Mouse (Mus musculus) CH12.LX (cell line): ENCODE data around the gene Ubap1. TPM values are rescaled to one million over a fixed set of nuclear protein-coding genes. Genes with fewer than 3 reads are reported as not detected.

ENCODE experiments used
- DNase-seq: peaks from one replicate; pipeline ENCODE4 v3.0.0-alpha.2; 2013; ENCODE audit errors: extremely low read depth
- H3K27ac ChIP-seq: 2 replicates; pipeline ENCODE4 v1.5.1; 2012; ENCODE audit warnings: low read depth, mild to moderate bottlenecking, control low read depth, moderate library complexity; ENCODE audit not compliant: insufficient read depth
- H3K27me3 ChIP-seq: replicated peaks from 2 replicates; pipeline ENCODE3; 2012; ENCODE audit warnings: inconsistent platforms
- H3K36me3 ChIP-seq, 2 experiments: replicated peaks in 1 of 2; 2 replicates each; pipeline versions ENCODE3 to v1.6.1; 2012; ENCODE audit warnings: inconsistent platforms in 1 of 2, low read length in 1 of 2, mild to moderate bottlenecking in 1 of 2, mixed read lengths in 1 of 2, moderate library complexity in 1 of 2; ENCODE audit not compliant: control insufficient read depth in 1 of 2, insufficient read depth in 1 of 2
- H3K4me1 ChIP-seq, 2 experiments: 2 replicates each; pipeline ENCODE4 v1.6.1; 2012; ENCODE audit warnings: inconsistent platforms in 1 of 2, moderate library complexity in 1 of 2; ENCODE audit not compliant: insufficient read depth in 2 of 2, control insufficient read depth in 1 of 2
- H3K4me2 ChIP-seq: 2 replicates; pipeline ENCODE4 v1.6.1; 2012; ENCODE audit warnings: low read depth, mild to moderate bottlenecking, control low read depth; ENCODE audit not compliant: poor library complexity, insufficient read depth, severe bottlenecking
- H3K4me3 ChIP-seq, 3 experiments: fragments of 150-350 bp in 1 of 3; sonication (generic) in 1 of 3; replicated peaks in 1 of 3; 2 replicates each; pipeline versions ENCODE3 to v1.5.1; 2011 to 2012; ENCODE audit warnings: low read depth in 2 of 3, low read length in 2 of 3, mild to moderate bottlenecking in 2 of 3, moderate library complexity in 2 of 3, control low read depth in 1 of 3, improper control_type of control experiment in 1 of 3, inconsistent platforms in 1 of 3, mixed read lengths in 1 of 3; ENCODE audit not compliant: poor library complexity in 1 of 3
- H3K79me2 ChIP-seq: replicated peaks from 2 replicates; pipeline ENCODE4 v1.6.1; 2012; ENCODE audit warnings: mild to moderate bottlenecking, moderate library complexity; ENCODE audit not compliant: control insufficient read depth, poor library complexity, insufficient read depth, severe bottlenecking; ENCODE audit errors: extremely low read depth
- H3K9ac ChIP-seq: 2 replicates; pipeline ENCODE4 v1.6.1; 2012; ENCODE audit warnings: low read depth, mild to moderate bottlenecking, control low read depth, moderate library complexity; ENCODE audit not compliant: insufficient read depth
- H3K9me3 ChIP-seq: replicated peaks from 2 replicates; pipeline ENCODE3; 2012; ENCODE audit warnings: low read length, inconsistent platforms, mixed read lengths
- BHLHE40 ChIP-seq: IDR thresholded peaks from 2 replicates; pipeline ENCODE4 v1.6.1; 2011; ENCODE audit warnings: mild to moderate bottlenecking, low read depth, low read length, improper control_type of control experiment
- CHD2 ChIP-seq: IDR thresholded peaks from 2 replicates; pipeline ENCODE4 v1.6.1; 2011; ENCODE audit warnings: low read length, improper control_type of control experiment
- CTCF ChIP-seq, 2 experiments: IDR thresholded peaks in 1 of 2; conservative IDR thresholded peaks in 1 of 2; 2 replicates each; pipeline ENCODE4 v1.5.1; 2011 to 2012; ENCODE audit warnings: low read depth in 2 of 2, low read length in 2 of 2, improper control_type of control experiment in 1 of 2, inconsistent platforms in 1 of 2, mild to moderate bottlenecking in 1 of 2, moderate library complexity in 1 of 2
- EP300 ChIP-seq: IDR thresholded peaks from 2 replicates; pipeline ENCODE4 v1.6.1; 2011; ENCODE audit warnings: low read length, improper control_type of control experiment
- ETS1 ChIP-seq: conservative IDR thresholded peaks from 2 replicates; pipeline ENCODE4 v1.6.1; 2012; ENCODE audit warnings: low read depth, mild to moderate bottlenecking, inconsistent platforms, low read length, improper control_type of control experiment, moderate library complexity
- HCFC1 ChIP-seq: IDR thresholded peaks from 2 replicates; pipeline ENCODE4 v1.6.1; 2012; ENCODE audit warnings: low read depth, mild to moderate bottlenecking, inconsistent platforms, low read length, improper control_type of control experiment
- IRF4 ChIP-seq: IDR thresholded peaks from 2 replicates; pipeline ENCODE4 v1.6.1; 2014; ENCODE audit warnings: low read depth, mild to moderate bottlenecking, inconsistent platforms, low read length, improper control_type of control experiment
- JUN ChIP-seq: IDR thresholded peaks from 2 replicates; pipeline ENCODE4 v1.6.1; 2011; ENCODE audit warnings: low read depth, mild to moderate bottlenecking, low read length, improper control_type of control experiment, moderate library complexity; ENCODE audit not compliant: insufficient read depth
- JUND ChIP-seq: conservative IDR thresholded peaks from 2 replicates; pipeline ENCODE4 v1.6.1; 2011; ENCODE audit warnings: low read depth, low read length, improper control_type of control experiment
- KAT2A ChIP-seq: IDR thresholded peaks from 2 replicates; pipeline ENCODE4 v1.6.1; 2012; ENCODE audit warnings: low read length, improper control_type of control experiment, inconsistent platforms; ENCODE audit not compliant: insufficient replicate concordance
- MAFK ChIP-seq: IDR thresholded peaks from 2 replicates; pipeline ENCODE4 v1.6.1; 2011; ENCODE audit warnings: low read length, improper control_type of control experiment; ENCODE audit not compliant: insufficient replicate concordance
- MEF2A ChIP-seq: IDR thresholded peaks from 2 replicates; pipeline ENCODE4 v1.6.1; 2014; ENCODE audit warnings: low read depth, mild to moderate bottlenecking, inconsistent platforms, low read length, improper control_type of control experiment, borderline replicate concordance
- MYC ChIP-seq: IDR thresholded peaks from 2 replicates; pipeline ENCODE4 v1.6.1; 2011; ENCODE audit warnings: low read depth, mild to moderate bottlenecking, improper control_type of control experiment, low read length
- NRF1 ChIP-seq: IDR thresholded peaks from 2 replicates; pipeline ENCODE4 v1.6.1; 2014; ENCODE audit warnings: low read depth, mild to moderate bottlenecking, inconsistent platforms, low read length, improper control_type of control experiment, moderate library complexity
- POLR2AphosphoS2 ChIP-seq: IDR thresholded peaks from 2 replicates; pipeline ENCODE4 v1.6.1; 2011; ENCODE audit warnings: low read depth, low read length, improper control_type of control experiment
- RCOR1 ChIP-seq: conservative IDR thresholded peaks from 2 replicates; pipeline ENCODE4 v1.6.1; 2012; ENCODE audit warnings: low read depth, mild to moderate bottlenecking, inconsistent platforms, low read length, improper control_type of control experiment
- SIN3A ChIP-seq: IDR thresholded peaks from 2 replicates; pipeline ENCODE4 v1.6.1; 2012; ENCODE audit warnings: low read length, improper control_type of control experiment, inconsistent platforms
- USF1 ChIP-seq: IDR thresholded peaks from 2 replicates; pipeline ENCODE4 v1.6.1; 2014; ENCODE audit warnings: low read depth, mild to moderate bottlenecking, inconsistent platforms, low read length, improper control_type of control experiment
- USF2 ChIP-seq: conservative IDR thresholded peaks from 2 replicates; pipeline ENCODE4 v1.6.1; 2011; ENCODE audit warnings: low read depth, low read length, improper control_type of control experiment
- ZKSCAN1 ChIP-seq: IDR thresholded peaks from 2 replicates; pipeline ENCODE4 v1.6.1; 2012; ENCODE audit warnings: low read depth, inconsistent platforms, low read length, improper control_type of control experiment, borderline replicate concordance
- ZMIZ1 ChIP-seq: IDR thresholded peaks from 2 replicates; pipeline ENCODE4 v1.6.1; 2012; ENCODE audit warnings: low read depth, mild to moderate bottlenecking, inconsistent platforms, low read length, improper control_type of control experiment
- ZNF384 ChIP-seq: IDR thresholded peaks from 2 replicates; pipeline ENCODE4 v1.6.1; 2012; ENCODE audit warnings: low read depth, low read length, improper control_type of control experiment, inconsistent platforms
- dilution Hi-C: fragments of 300-500 bp; cut with MboI; formaldehyde crosslinking; loops from 2 replicates; pipeline ENCODE4 v1.14.3; 2020; ENCODE audit warnings: low sequenced_read_pairs; ENCODE audit not compliant: extremely low pct_unique_long_range_greater_than_20kb, extremely low pct_ligation_motif_present
- in situ Hi-C: fragments of 300-500 bp; cut with MboI; formaldehyde crosslinking; loops from 3 replicates; pipeline ENCODE4 v1.14.3; 2019; ENCODE audit warnings: low sequenced_read_pairs, low pct_ligation_motif_present, low pct_unique_long_range_greater_than_20kb, mixed read lengths
- polyA plus RNA-seq: library from polyadenylated mRNA; unstranded; fragments of >175 nt; gene quantifications from 2 replicates; pipeline ENCODE4 v1.2.1, GENCODE M21; 2012; ENCODE audit warnings: low read depth; ENCODE audit not compliant: insufficient read length
- total RNA-seq, 2 experiments: library from RNA; depleted of rRNA; stranded (reverse); fragments of 300-350 nt in 1 of 2; fragments of >200 nt in 1 of 2; gene quantifications; 2 replicates each; pipeline ENCODE4 v1.2.3; 2012 to 2014

Ubap1 gene
- total and polyA plus RNA-seq, 3 experiments, result 11.5 to 22.3 (median 17.5) TPM

DNA sequence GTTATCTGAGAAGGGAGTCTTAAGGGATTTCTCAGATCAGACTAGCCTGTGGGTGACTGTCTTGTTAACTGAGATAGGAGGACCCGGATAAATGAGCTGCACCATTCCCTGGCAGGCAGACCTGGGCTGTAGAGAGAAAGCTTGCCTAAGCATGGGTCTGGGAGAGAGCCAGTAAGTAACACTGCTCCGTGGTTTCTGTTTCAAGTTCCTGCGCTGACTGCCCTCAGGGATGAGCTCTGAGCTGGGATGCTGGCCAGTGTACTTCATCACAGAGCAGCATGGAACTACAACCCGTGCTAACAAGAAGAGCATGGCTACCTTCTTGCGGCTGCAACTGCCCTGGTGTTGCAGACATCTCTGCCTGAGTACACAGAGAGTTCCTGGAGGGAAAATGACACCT, 51.1 kb downstream of the Ubap1 start:
- H3K27ac ChIP-seq, result no peak overlapping the region
- in situ Hi-C loops (no loop called here), dilution Hi-C loops (no loop called here)
- no peak overlapping the region for H3K4me3 ChIP-seq
- H3K4me1 ChIP-seq, result no peaks in the 10 kb centered on the region
- H3K79me2 ChIP-seq, result no peaks in the 10 kb centered on the region
- H3K36me3 ChIP-seq, result peaks cover 5 to 84% of the 10 kb centered on the region in 2 experiments
- H3K27me3 ChIP-seq, result no peaks in the 10 kb centered on the region
- H3K9me3 ChIP-seq, result no peaks in the 10 kb centered on the region
- DNase-seq, result no peak
- H3K4me2 ChIP-seq, result no peak overlapping the region
- TF ChIP-seq JUN, result no peak
- no peak overlapping the region for H3K9ac ChIP-seq

GRCm38 (mm10) chr4:41401167-41401566, 52.4 kb downstream of the Ubap1 start:
- no peak overlapping the region for H3K27ac ChIP-seq

GRCm38 (mm10) chr4:41401573-41401972, 52.8 kb downstream of the Ubap1 start:
- H3K36me3 ChIP-seq, result peaks cover 2 to 78% of the 10 kb centered on the region in 2 experiments
- dilution Hi-C loops, result no loop called here
- in situ Hi-C loops, result no loop called here

More at GRCm38 (mm10) chr4:41401167-41401566, 52.4 kb downstream of the Ubap1 start:
- Histone ChIP-seq H3K4me2 (no peak overlapping the region), H3K79me2 (no peaks in the 10 kb centered on the region), H3K4me1 (no peaks in the 10 kb centered on the region), H3K9me3 (no peaks in the 10 kb centered on the region), H3K4me3 (no peak overlapping the region), H3K9ac (no peak overlapping the region), H3K27me3 (no peaks in the 10 kb centered on the region), H3K36me3 (peaks cover 2 to 77% of the 10 kb centered on the region in 2 experiments)
- in situ Hi-C loops, result no loop called here
- dilution Hi-C loops, result no loop called here
- DNase-seq, result no peak
- TF ChIP-seq USF1 (no peak), ZKSCAN1 (no peak), CHD2 (no peak), MYC (no peak), BHLHE40 (no peak), ZMIZ1 (no peak), HCFC1 (no peak), ZNF384 (no peak), RCOR1 (no peak), JUN (no peak), USF2 (no peak), ETS1 (no peak), KAT2A (no peak), SIN3A (no peak)

More at GRCm38 (mm10) chr4:41401573-41401972, 52.8 kb downstream of the Ubap1 start:
- no peak overlapping the region for H3K4me3 ChIP-seq
- H3K79me2 ChIP-seq, result no peaks in the 10 kb centered on the region
- H3K4me1 ChIP-seq, result no peaks in the 10 kb centered on the region
- no peak overlapping the region for H3K4me2 ChIP-seq
- TF ChIP-seq HCFC1 (no peak), EP300 (no peak), IRF4 (no peak), MEF2A (no peak), MYC (no peak), MAFK (no peak), USF2 (no peak), ZNF384 (no peak), USF1 (no peak), JUND (no peak), POLR2AphosphoS2 (no peak), NRF1 (no peak), BHLHE40 (no peak), CTCF (conservative IDR thresholded peaks at IDR 0.05 in 1 of 2, IDR thresholded peaks at IDR 0.05 in 1 of 2; ENCODE audit: low read depth in 2 of 2, low read length in 2 of 2) (no peak), SIN3A (no peak)
- no peaks in the 10 kb centered on the region for H3K27me3 ChIP-seq
- H3K9me3 ChIP-seq, result no peaks in the 10 kb centered on the region
- no peak overlapping the region for H3K27ac ChIP-seq
- DNase-seq, result no peak
- H3K9ac ChIP-seq, result no peak overlapping the region
